Mouse (Mus musculus): ENCODE measurements around the gene Fibcd1.

The Fibcd1 gene

DNA sequence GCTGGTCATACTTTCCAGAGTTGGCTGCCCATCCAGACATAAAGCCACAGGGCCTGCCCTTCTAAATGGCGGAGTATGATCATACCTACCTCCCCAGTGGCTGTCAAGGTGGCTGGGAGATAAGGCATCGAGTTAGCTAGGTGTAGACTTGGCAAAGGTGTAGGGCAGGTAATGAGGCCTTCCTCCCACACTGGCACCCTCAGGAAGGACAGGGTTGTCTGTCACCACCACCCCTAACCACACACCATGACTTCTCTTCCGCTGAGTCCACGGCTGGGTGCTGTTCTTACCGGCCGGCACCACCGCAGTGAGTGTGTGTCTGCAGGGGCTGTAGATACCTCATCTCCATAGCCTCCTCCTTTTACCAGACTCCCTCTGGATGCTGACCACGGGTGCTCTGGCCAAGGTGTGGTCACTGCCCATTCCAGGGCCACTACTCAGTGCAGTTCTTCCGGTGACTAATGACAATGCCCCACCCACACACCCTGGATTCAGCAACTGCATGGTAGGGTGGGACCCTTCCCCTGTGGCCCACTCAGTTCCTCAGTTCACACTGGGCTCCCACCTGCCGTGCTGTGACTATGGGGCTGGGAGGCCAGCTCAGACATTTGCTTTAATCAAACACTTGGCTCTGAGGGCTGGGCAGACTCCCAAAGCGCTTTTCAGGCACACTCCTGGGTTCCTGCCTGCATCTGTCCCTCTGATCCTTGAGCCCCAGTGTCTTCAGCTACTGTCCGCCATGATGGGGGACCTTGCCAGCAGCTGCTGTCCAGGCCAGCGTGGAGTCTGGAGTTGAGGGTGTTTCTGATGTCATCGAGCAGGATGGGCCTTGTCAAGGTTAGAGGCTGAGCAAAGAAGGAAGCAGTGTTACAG, 34.5 kb downstream of the Fibcd1 start:
- intact Hi-C loops (cut with DNase I): no loop called here

DNA sequence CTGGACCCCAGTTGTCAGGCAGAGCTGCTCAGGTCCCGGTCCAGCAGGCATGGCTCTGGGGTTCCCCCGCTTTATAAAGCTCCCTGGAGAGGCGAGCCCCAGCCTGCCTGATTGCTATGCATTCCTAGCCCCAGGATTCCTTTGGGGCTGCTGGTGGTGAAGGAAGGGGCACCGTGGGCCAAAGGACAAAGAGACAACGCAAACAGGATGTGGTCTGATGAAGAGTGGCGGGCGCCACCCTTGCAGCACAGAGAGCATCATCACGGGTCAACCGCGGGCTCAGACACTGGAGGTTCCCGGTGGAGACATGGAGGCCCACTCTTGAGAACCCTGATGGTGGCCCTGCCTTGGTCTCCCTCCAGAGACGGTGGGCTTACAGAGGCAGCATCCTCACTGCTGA, 35.4 kb downstream of the Fibcd1 start, which contains the start of gene Qrfp:
TSS of gene Qrfp (minus strand) at position 137 of the 400 bp plus-strand sequence.
- intact Hi-C loops (cut with DNase I): no loop called here

DNA sequence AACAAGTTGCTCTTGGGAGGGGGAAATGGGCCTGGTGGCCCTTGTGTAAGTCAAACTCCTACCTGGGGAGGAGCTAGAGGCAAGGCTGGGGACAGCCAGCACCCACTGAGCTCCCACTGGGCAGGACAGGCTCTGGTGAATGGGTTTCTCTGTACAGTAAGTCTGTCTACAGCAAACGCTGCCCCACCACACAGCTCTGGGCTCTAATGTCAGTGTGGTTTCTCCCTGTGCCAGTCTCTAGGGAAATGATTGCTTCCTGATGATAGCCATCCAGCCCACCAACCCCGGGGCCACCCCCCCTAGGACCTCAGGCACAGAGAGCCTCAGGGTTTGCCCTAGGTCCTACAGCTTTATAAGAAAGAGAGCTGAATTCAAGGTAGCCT, 36.5 kb downstream of the Fibcd1 start:
- intact Hi-C loops (cut with DNase I): no loop called here

DNA sequence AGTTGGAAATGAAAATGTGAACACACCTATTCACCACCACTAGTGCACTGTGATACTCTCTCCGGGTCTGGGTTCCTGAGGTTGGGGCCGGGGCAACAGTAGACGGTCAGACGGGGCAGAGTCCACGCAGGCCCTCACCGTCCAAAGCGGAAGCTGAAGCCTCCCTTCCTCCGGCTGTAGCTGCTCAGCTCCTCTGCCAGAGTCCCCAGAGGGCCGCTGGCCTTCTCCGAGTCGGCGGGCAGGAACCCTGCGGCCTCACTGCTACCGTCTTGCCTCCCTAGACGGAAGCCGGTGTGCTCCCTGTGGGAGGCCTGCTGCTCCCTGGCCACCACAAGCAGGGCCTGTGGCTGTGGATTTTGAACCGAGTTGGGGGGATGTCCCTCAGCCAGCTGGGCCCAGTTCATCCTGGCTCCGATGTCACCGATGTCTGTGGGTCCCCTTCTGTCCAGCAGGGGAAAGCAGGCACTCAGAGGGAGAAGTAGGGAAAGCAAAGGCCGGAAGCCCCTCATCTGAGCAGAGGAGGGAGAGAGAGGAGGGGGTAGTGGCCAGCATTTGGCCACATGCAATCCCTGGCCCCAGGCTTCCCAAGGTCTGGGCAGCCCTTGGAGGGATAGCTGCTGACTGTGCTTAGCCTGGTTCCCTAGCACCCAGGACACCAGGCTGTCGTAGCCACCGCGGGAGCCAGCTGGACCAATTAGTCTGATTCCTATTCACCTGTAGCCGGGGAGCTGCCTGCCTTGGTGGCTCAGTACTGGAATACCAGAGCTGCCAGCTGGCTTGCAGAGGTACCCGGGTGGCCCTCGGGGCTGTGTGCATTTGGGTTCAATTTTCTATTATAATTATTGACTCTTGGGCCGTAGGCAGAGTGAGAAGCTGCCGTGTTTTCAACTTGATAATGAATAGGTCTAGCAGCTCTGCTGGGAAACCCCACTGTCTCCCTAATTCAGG, 37.1 kb downstream of the Fibcd1 start:
- intact Hi-C loops (cut with DNase I): no loop called here

DNA sequence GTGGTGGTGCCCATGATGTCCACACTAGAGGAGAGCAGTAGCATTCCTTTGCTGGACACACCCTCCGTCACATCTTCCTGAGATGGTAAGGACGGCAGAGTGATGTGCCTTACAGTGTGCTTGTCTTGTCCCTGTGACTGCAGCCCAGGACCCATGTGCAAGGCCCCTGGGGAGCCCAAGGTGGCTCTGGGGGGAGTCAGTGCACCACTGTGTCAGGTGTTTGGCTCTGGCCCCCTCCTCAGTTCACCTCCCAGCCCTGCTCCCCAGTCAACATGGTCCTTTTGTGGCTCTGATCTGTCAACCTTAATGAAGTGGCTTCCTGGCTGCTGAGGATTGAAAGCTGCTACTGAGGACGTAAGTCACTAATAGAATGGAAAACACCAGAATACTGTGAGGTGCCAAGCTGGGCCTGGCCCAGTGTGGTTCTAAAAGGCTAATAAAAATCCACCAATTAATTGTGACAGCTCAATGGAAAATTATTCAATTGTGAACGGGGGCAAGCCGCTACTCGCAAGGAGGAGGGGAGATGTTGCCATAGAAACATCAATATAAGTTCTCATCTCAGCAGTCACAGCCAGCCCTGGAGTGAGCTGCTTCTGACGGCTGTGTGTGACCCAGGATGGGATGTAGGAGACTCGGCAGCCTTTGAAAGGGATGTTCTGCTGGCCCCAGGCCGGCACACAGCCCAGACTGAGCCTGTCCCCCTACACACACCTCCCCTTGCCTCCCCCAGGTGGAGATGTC, 39.0 kb downstream of the Fibcd1 start:
- intact Hi-C loops (cut with DNase I): no loop called here

DNA sequence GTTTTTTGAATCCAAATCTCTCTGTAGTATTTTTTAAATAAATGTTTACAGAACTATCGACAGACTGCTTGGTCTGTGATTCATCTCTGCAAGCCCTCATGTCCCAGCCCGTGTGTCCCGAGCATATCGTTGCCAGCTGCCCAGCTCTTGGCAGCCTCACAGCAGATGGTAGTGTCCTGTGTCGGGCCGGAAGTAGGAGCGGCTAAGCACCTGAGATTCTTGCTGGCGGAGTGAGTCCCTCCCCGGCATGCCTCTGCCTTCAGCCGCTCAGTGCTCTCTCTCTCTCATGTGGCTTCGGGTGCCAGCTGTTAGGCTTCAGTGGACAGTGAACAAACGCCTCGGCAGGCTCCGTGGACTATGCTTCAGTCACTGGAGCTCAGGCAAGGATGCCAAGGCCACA, 42.3 kb downstream of the Fibcd1 start:
- intact Hi-C loops (cut with DNase I): no loop called here

DNA sequence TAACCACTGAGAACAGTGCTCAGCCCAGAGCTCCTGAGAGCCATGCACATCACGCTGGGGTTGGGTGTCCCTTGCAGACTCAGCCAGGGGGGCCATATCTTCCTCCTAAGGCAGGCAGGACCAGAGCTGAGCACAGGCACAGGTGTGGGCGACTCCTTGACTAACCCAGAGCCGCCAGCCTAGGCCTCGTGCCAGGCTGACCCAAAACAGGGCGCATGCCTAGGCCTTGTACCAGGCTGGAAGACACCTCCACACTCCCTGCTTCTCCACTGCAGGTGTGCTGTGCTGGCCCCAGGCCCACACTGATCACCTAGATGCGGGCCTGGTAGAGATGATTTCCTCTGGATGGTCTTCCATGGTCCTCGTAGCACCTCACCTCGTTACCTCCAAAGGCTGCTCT, 43.0 kb downstream of the Fibcd1 start:
- intact Hi-C loops (cut with DNase I): no loop called here

DNA sequence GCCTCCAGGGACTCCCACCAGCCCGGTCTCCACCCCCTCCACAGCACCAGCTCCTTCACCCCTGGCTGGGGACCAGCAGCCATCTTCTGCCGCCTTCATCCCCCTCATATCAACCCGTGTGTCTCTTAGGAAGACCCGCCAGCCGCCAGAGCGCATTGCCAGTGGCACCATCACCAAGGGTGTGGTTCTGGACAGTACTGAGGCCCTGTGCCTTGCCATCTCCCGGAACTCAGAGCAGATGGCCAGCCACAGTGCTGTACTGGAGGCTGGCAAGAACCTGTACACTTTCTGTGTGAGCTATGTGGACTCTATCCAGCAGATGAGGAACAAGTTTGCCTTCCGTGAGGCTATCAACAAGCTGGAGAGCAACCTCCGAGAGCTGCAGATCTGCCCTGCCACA, 44.4 kb downstream of the Fibcd1 start:
- intact Hi-C loops (cut with DNase I): no loop called here

DNA sequence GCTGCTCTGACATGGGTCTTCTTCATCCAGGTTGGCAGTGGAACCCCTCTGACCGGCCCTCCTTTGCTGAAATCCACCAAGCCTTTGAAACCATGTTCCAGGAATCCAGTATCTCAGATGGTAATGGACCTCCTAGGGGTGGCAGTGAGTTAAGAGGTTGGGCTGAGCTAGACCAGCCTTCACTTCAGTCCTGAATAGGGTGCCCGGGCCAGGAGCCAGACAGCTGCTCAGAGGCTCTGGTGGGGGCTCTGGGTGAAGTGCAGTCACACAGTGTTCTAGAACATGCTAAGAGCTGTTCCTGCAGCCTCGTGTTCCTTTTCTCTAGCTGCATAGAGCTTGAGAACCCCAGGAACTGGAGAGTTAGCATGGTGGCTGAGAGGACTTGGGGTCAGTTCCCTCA, 48.9 kb downstream of the Fibcd1 start:
- intact Hi-C loops (cut with DNase I): no loop called here

DNA sequence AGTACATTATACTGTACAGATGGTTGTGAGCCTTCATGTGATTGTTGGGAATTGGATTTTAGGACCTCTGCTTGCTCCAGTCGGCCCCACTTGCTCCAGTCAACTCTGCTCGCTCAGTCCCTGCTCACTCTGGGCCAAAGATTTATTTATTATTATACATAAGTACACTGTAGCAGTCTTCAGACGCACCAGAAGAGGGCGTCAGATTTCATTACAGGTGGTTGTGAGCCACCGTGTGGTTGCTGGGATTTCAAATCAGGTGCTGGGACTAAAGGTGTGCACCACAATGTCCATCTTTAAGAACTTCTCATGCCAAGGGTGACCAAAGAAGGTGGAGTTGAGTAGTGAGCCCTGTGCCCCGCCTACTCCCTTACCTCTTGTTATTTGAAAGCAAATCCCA, 53.2 kb downstream of the Fibcd1 start:
- intact Hi-C loops (cut with DNase I): no loop called here

DNA sequence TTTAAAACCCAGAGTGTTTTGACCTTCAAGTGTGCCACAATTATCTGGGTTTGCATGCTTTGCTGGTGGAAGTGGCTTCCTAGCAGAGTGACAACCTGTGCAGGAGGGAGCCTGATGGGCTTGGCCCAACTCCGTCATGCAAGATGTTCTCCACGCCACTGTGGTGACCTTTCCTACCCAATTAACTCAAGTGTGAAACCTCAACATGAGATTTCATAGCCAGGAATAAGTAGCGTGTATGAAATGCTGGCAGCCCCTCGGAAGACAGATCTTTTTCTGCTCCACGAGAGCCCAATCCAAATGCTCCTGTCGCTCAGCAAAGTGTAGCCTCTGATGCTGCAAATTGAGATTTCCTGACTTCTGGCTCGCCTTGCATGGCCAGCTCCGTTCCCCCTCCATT, 54.5 kb downstream of the Fibcd1 start:
- intact Hi-C loops (cut with DNase I): no loop called here

DNA sequence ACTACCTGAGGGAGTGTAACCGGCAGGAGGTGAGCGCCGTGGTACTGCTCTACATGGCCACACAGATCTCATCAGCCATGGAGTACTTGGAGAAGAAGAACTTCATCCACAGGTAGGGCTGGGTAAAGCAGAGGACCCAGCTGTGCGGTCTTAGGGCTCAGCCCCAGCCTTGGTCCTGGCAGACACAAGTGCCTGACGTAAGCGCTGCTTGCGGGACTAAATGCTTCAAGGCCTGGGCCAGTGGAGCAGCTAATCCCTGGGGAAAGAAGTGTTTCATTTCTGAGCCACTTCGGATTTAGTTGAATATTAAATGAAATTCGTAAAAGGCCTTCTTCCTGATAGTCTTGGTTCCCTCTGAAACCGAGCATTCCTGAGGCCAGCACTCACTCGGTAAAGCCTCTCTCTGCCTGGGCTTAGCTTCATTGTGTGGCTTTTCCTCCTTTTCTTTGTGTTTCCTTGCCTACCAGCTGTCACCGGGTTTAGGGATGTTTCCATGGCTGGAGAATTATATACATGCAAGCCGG, 55.0 kb downstream of the Fibcd1 start:
- intact Hi-C loops (cut with DNase I): no loop called here

DNA sequence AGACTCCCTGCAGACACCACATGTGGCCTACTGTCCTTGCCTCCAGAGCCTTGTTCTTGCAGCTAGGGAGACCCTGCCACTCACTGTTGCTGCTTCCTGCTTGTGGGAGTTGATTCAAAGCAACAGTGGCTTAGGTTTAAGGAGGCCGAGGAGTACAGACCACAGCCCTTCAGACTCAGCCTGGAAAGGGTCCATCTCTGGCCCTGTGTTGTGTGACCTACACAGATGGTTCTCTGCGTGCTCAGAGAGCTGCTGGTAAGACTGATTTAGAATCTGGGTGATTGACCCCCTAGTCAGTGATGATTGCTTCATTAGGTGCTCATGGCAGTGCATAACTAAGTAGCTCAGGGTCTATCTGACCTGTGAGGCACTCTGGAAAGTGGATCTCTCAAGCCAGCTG, 56.6 kb downstream of the Fibcd1 start:
- intact Hi-C loops (cut with DNase I): loop anchor here (5.0 to 10.0 kb wide), 2 partner anchors 67 to 304 kb away; no protein-coding TSS in a partner anchor

DNA sequence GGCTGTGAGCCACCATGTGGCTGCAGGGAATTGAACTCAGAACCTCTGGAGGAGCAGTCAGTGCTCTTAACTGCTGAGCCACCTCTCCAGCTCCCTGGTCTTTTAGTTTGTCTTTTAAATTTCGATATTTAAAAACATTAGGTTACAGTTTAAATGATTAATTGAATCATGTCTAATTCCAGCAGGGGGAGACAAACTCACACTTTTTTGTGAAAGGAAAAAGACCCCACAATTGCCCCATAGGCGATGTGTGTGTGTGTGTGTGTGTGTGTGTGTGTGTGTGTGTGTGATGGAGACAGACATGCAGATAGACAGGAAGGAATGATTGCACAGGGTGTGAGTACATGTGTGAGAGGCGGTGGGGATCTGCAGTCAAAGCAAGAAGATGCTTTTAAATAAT, 57.6 kb downstream of the Fibcd1 start:
- intact Hi-C loops (cut with DNase I): loop anchor here (5.0 to 10.0 kb wide), 2 partner anchors 66 to 303 kb away; no protein-coding TSS in a partner anchor

DNA sequence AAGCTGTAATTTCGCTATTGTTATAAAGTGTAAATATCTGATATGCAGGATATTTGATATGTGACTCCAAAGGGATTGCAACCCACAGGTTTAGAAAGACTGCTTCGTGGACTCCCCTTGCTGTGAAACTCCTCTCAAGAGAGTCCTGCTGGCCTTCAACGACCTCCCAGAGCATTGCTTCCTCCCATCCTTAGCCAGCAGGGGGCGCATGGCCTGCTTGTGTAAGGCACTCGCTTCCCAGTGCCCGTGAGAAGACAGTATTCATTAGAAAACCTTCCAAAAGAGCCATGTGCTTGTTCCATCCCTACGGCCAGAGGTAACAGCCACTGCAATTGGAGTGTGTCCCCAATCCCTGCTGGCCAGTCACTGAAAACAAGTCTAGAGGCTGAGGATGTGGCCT, 58.8 kb downstream of the Fibcd1 start:
- intact Hi-C loops (cut with DNase I): loop anchor here (5.0 to 10.0 kb wide), 2 partner anchors 65 to 302 kb away; no protein-coding TSS in a partner anchor

DNA sequence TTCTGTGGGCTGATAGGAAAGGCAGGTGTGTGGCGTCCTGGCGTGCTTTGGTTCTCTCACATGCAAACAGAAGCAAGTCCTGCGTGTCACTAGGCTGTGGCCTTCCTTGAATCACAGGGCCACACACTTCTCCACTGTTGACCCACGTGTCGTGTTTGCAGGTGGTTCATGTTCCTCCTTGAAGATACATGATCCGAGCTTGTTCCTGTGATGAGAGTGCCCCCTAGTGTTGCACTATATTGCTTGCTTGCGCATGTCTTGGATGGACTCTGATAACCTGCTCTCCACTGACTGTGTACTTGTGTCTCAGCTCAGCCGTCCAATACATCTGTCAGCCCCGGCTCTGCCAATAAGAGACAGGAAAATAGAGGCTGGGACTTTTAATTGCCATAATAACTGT, 60.7 kb downstream of the Fibcd1 start:
- intact Hi-C loops (cut with DNase I): loop anchor here (2.0 to 10.0 kb wide), 3 partner anchors 63 to 300 kb away; no protein-coding TSS in a partner anchor

DNA sequence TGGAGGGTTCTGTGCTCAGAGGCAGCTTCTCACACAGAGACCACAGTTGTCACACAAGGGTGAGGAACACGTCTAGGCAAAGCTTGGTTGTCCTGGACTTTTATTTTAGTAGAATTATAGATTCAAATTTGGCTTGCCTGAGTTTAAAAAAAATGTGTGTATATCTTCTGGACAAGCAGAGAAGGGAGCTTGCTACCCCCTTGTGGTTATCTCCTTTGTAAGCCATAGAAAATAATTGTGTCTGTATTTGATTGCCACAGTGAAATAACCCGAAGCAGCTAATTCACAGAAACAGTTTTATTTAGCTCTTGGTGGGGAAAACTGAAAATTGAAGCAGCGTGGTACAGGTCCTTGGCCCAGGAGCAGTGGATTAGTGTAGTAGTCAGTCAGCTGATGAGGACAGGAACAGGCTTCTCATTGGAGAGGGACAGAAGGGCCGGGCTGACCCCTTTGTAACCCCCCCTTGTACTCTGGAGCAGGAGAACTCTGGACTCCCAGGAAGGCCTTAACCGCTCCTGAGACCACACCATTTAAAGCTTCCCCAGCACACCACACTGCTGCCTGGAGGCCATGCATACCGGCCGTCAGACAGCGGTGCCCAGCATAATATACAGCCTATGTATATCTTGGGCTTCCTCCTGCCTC, 62.7 kb downstream of the Fibcd1 start:
- intact Hi-C loops (cut with DNase I): loop anchor here (5.0 to 10.0 kb wide), 2 partner anchors 81 to 298 kb away; no protein-coding TSS in a partner anchor

DNA sequence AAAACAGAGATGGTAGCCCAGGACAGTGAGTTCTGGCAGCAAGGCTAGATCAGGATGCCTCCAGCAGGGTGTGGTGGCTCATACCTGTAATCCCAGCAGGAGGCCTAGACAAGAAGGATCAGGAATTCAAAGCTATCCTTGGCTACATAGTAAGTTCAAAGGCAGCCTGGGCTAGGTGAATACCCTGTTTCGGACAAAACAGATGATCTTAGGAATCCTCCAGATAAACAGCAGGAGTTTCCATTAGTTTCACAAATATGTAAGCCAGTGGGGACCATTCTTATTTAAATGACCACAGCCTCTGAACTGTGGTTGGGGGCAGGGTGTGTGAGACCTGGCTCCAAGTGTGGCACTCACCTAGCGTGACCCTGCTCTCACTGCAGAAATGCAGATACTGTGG, 66.5 kb downstream of the Fibcd1 start:
- intact Hi-C loops (cut with DNase I): no loop called here

DNA sequence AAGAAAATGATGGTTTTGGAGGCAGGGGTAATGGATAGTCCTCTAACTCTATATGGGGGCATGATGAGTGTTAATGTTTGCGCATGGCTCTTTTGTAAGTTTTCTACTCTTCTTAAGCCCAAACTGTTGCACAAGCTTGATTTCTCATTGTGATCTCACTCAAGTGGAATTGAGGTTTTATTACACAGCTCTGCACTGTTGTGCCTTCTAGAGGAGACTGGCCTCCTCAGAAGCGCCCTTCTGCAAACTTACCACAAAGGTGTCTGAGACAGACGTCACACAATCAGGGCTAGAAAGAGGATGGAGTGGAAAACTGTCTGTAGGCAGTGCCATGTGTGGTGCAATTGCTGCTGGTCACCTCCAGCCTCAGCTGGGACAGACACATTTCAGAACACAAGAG, 69.3 kb downstream of the Fibcd1 start:
- intact Hi-C loops (cut with DNase I): no loop called here

DNA sequence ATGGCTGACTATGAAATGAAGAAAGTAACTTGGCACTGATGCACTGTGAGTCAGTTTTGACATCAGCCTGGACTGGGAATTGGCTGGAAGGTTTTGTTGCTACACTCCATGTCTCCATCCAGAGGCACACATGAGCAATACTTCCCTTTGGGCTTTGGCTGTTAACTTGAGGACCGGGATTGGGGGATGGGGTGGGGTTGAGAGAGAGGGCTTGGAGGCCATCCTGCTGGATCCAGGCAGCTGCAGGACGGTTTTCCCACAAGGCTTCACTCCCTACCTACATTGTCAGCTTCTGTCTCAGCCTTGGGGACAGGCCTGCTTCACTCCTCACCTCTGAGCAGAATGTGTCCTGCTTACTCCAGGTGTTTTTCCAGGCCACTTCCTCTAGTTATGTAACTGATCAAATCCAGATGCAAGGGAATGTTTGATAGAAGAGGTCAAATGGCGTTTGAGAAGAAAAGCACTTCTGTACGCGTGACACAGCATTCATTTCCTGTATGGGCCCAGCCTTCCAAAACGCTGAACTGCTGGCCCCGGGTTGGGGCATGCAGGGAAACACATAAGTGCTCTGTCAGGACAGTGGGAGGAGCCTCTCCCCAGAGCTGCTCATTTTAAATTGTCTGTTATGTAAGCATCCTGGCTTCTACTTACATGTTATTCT, 74.9 kb downstream of the Fibcd1 start:
- intact Hi-C loops (cut with DNase I): no loop called here

Measured in adrenal gland (tissue).